Mouse (Mus musculus): ENCODE data around the gene Amfr.

DNA sequence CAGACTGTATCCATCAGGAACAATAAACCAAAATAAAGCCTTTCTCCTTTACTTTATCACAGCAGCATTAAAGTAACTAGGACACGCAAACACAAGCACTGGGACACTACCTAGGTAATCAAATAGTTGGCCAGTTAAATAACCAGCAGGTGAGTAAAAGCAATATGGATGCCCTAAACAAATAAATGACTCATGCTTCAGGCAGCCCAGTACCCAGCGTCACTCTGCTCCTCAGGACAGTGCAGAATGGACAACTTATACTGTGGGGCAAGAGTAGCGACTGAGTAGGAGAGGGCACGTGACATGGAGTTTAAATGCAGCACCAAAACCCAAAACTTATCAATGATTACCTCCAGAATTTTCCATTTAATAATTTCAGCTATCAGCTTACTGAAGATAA, 22.9 kb downstream of the Amfr start:
- TF ChIP-seq CTCF (IDR thresholded peaks at IDR 0.05; ENCODE audit: insufficient read depth, low read depth, low read length) = no peak
- TF ChIP-seq POLR2A (IDR thresholded peaks at IDR 0.05; ENCODE audit: insufficient read depth, low read depth, low read length) = no peak

All from olfactory bulb, adult 2 months (tissue).